Mouse (Mus musculus): Measurements from ENCODE around the gene Sugt1.

The Sugt1 gene

GRCm38 (mm10) chr14:79677108-79677753, 89.7 kb downstream of the Sugt1 start:
- no peak for DNase-seq (ENCODE audit: low read depth)

GRCm38 (mm10) chr14:79677891-79678687, 90.6 kb downstream of the Sugt1 start:
- no peak for DNase-seq (ENCODE audit: low read depth)

DNA sequence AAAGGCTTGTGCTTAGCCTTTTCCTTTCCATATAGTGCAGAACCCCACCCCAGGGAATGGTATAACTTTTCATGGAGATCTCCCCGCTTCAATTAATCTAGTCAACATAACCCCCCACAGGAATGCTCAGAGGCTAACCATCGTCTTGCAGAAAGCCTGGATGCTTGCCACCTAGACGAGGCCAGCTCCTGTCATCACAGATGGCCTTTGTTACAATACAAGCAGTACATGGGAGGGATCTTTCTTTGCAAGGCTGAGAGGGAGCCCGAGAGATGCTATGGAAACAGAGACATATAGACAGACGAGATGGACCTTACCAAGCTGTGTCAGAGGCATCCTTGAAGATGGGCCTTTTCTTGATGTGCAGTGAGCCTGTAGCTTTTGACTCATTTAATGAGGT, 93.2 kb downstream of the Sugt1 start:
- no peak for DNase-seq (ENCODE audit: low read depth)

Measured in 416B (cell line).